Comparison of ENCODE assay signal across 11 mouse cellular contexts in genomic region chr12:86961589-86962344, GRCm38 (mm10). TPM values are rescaled to one million over a fixed set of nuclear protein-coding genes. Genes with fewer than 3 reads are reported as not detected.
DNase-seq lines count a peak whose midpoint lies in the region; ATAC-seq and TF ChIP-seq lines count a peak whose summit lies in the region.
"Had no signal": no experiment of that assay in that cellular context is flagged by ENCODE, and none has a peak within 500 bp of the region (broad histone marks: within the 10 kb centered on the region; RNA-seq: fewer than 3 reads in every experiment).

No protein-coding gene starts in this region.

- H3K27me3 ChIP-seq in hindbrain, postnatal 0 days (ENCODE audit: insufficient read depth, low read length): no peaks in the 10 kb centered on the region
- H3K27me3 ChIP-seq in hindbrain, embryonic 14.5 days (ENCODE audit: control insufficient read depth, insufficient read depth, low read length): no peaks in the 10 kb centered on the region

- no peak overlapping the region for H3K4me3 ChIP-seq in hindbrain, postnatal 0 days (ENCODE audit: low read length)
- H3K4me3 ChIP-seq in hindbrain, embryonic 14.5 days (replicated peaks; ENCODE audit: low read length): no peak overlapping the region

- H3K9me3 ChIP-seq in hindbrain, postnatal 0 days (ENCODE audit: low read length): no peaks in the 10 kb centered on the region
- no peaks in the 10 kb centered on the region for H3K9me3 ChIP-seq in hindbrain, embryonic 14.5 days (ENCODE audit: control insufficient read depth, low read length)

- 66% methylated on average over 11 of the region's 11 CpGs for whole genome bisulfite sequencing in hindbrain, postnatal 0 days
- 72% methylated on average over 11 of the region's 11 CpGs for WGBS in hindbrain, embryonic 14.5 days

- no peaks in the 10 kb centered on the region; the same call in 1 of the 2 replicates for H3K4me1 ChIP-seq in hindbrain, postnatal 0 days (ENCODE audit: insufficient read depth, low read length)
- H3K4me1 ChIP-seq in hindbrain, embryonic 14.5 days (replicated peaks; ENCODE audit: control insufficient read depth, insufficient read depth, low read length): no peaks in the 10 kb centered on the region

- peak; percentile 44 for DNase-seq in hindbrain, postnatal 0 days (ENCODE audit: low spot score)
- no peak for DNase-seq in hindbrain, embryonic 14.5 days (ENCODE audit: low spot score)
- peak; percentile 77 for DNase-seq in cerebellum, adult 9-11 months
- DNase-seq in gastrocnemius, postnatal 25 days: peak; percentile 49
- peak; percentile 65 to 79 for DNase-seq in lung, postnatal 4 days
- DNase-seq in layer of hippocampus, postnatal 14 days (ENCODE audit: low spot score in 2 of 2): no peak
- DNase-seq: kidney, adult 18-20 months; liver, postnatal 0 days; right cerebral cortex, postnatal 25 days had no signal

- no peak overlapping the region for H3K4me2 ChIP-seq in hindbrain, postnatal 0 days (ENCODE audit: low read depth, low read length)
- no peak overlapping the region for H3K4me2 ChIP-seq in hindbrain, embryonic 14.5 days (replicated peaks)

- H3K36me3 ChIP-seq in hindbrain, postnatal 0 days (ENCODE audit: insufficient read depth, low read length): peaks cover 48% of the 10 kb centered on the region
- H3K36me3 ChIP-seq in hindbrain, embryonic 14.5 days (replicated peaks; ENCODE audit: control insufficient read depth, insufficient read depth): peaks cover 86% of the 10 kb centered on the region

- no peak overlapping the region for H3K9ac ChIP-seq in hindbrain, postnatal 0 days (replicated peaks; ENCODE audit: low read length)
- no peak overlapping the region for H3K9ac ChIP-seq in hindbrain, embryonic 14.5 days
- H3K9ac ChIP-seq: liver, postnatal 0 days had no signal

- peak; percentile 61; the same call in 1 of the 2 replicates for ATAC-seq in hindbrain, postnatal 0 days
- no peak for ATAC-seq in hindbrain, embryonic 14.5 days (ENCODE audit: low FRiP score)
- ATAC-seq in erythroid progenitor cell, adult 5-6 weeks (replicated peaks; ENCODE audit: low FRiP score, poor library complexity, severe bottlenecking): no peak
- ATAC-seq: liver, postnatal 0 days had no signal

- no peak overlapping the region for H3K27ac ChIP-seq in hindbrain, postnatal 0 days
- no peak overlapping the region for H3K27ac ChIP-seq in hindbrain, embryonic 14.5 days

- TF ChIP-seq CTCF in hindbrain, postnatal 0 days (IDR thresholded peaks at IDR 0.05; ENCODE audit: low read depth): no peak

RNA-seq across cellular contexts. Expression of gene Cipc, which starts 14.9 kb away (rescaled TPM):
- total RNA-seq in hindbrain, postnatal 0 days (2014; rRNA removed): 51.1 and 55.6 TPM in 2 replicates
- polyA plus RNA-seq in hindbrain, postnatal 0 days (2015; fragmentation: Nextera tagmentation; extraction: Ambion mirVana): 27.6 and 29.6 TPM in 2 replicates
- 46.8 and 52.1 TPM in 2 replicates for polyA plus RNA-seq in hindbrain, embryonic 14.5 days (2014; fragmentation: Nextera tagmentation; extraction: Ambion mirVana)
- 10 to 100 TPM; 22.7 to 32.3 TPM for total RNA-seq in gastrocnemius, postnatal 25 days (2021)
- total RNA-seq in erythroid progenitor cell, adult 5-6 weeks (2015; ENCODE audit: low replicate concordance): 8.6 and 9.2 TPM in 2 replicates
- total RNA-seq in erythroid progenitor cell, adult 5-6 weeks (2017; ENCODE audit: low replicate concordance): 5.8 and 16.4 TPM in 2 replicates
- total RNA-seq in layer of hippocampus, postnatal 14 days (2021): 10 to 100 TPM; 60.4 to 63.6 TPM

RNA-seq across cellular contexts. Expression of gene Zdhhc22, which starts 28.5 kb away (rescaled TPM):
- total RNA-seq in hindbrain, postnatal 0 days (2014; rRNA removed): 38.6 and 39.4 TPM in 2 replicates
- polyA plus RNA-seq in hindbrain, postnatal 0 days (2015; fragmentation: Nextera tagmentation; extraction: Ambion mirVana): 21.8 and 25.2 TPM in 2 replicates
- polyA plus RNA-seq in hindbrain, embryonic 14.5 days (2014; fragmentation: Nextera tagmentation; extraction: Ambion mirVana): 14.9 and 15.6 TPM in 2 replicates
- total RNA-seq in gastrocnemius, postnatal 25 days (2021): not detected
- total RNA-seq in erythroid progenitor cell, adult 5-6 weeks (2015; ENCODE audit: low replicate concordance): not detected in 2 replicates
- total RNA-seq in erythroid progenitor cell, adult 5-6 weeks (2017; ENCODE audit: low replicate concordance): not detected in 2 replicates
- total RNA-seq in layer of hippocampus, postnatal 14 days (2021): 10 to 100 TPM in 1 of 2 experiments, 1 to 10 TPM in 1; 9.3 to 22.9 TPM
- total RNA-seq: granulocyte monocyte progenitor cell, adult 5-6 weeks had no signal
- polyA plus RNA-seq: liver, postnatal 0 days had no signal

RNA-seq across cellular contexts. Expression of gene Tmem63c, which starts 59.4 kb away (rescaled TPM):
- total RNA-seq in hindbrain, postnatal 0 days (2014; rRNA removed): 23.3 and 25.7 TPM in 2 replicates
- polyA plus RNA-seq in hindbrain, postnatal 0 days (2015; fragmentation: Nextera tagmentation; extraction: Ambion mirVana): 7.9 and 8.6 TPM in 2 replicates
- 13.8 and 16.2 TPM in 2 replicates for polyA plus RNA-seq in hindbrain, embryonic 14.5 days (2014; fragmentation: Nextera tagmentation; extraction: Ambion mirVana)
- not detected for total RNA-seq in gastrocnemius, postnatal 25 days (2021)
- not detected in 2 replicates for total RNA-seq in erythroid progenitor cell, adult 5-6 weeks (2015; ENCODE audit: low replicate concordance)
- 0.53 TPM in 1 of 2 replicates, not detected in the other for total RNA-seq in erythroid progenitor cell, adult 5-6 weeks (2017; ENCODE audit: low replicate concordance)
- 10 to 100 TPM; 30.3 to 33.4 TPM for total RNA-seq in layer of hippocampus, postnatal 14 days (2021)
- total RNA-seq: granulocyte monocyte progenitor cell, adult 5-6 weeks had no signal
- polyA plus RNA-seq: liver, postnatal 0 days had no signal

Comparison
In these comparisons a context has a peak if more than half of its experiments do, and no peak if none do; other contexts are left out.
1. DNase-seq: peak in hindbrain, postnatal 0 days (single experiment), cerebellum, adult 9-11 months (single experiment), gastrocnemius, postnatal 25 days (single experiment) and lung, postnatal 4 days (2 of 2); none in hindbrain, embryonic 14.5 days (single experiment) and layer of hippocampus, postnatal 14 days (0 of 2).
2. RNA of gene Zdhhc22, which starts 28.5 kb away (total RNA-seq): 38.6 to 39.4 TPM in hindbrain, postnatal 0 days and 9.3 to 22.9 TPM in layer of hippocampus, postnatal 14 days; not detected in gastrocnemius, postnatal 25 days and not detected in erythroid progenitor cell, adult 5-6 weeks; every median in the first group is over 10 times any median in the second.
3. RNA of gene Tmem63c, which starts 59.4 kb away (total RNA-seq): 30.3 to 33.4 TPM in layer of hippocampus, postnatal 14 days and 23.3 to 25.7 TPM in hindbrain, postnatal 0 days; 0.53 TPM in erythroid progenitor cell, adult 5-6 weeks and not detected in gastrocnemius, postnatal 25 days; every median in the first group is over 10 times any median in the second.